ENCODE assay signal across 8 mouse cellular contexts in genomic region chr3:145885851-145886464, GRCm38 (mm10). TPM values are rescaled to one million over a fixed set of nuclear protein-coding genes. Genes with fewer than 3 reads are reported as not detected.
DNase-seq lines count a peak whose midpoint lies in the region; ATAC-seq and TF ChIP-seq lines count a peak whose summit lies in the region.

No protein-coding gene starts in this region.

- no peak overlapping the region for H3K4me3 ChIP-seq in intestine, embryonic 14.5 days (ENCODE audit: low read depth, low read length)
- H3K4me3 ChIP-seq in intestine, postnatal 0 days (ENCODE audit: low read depth, low read length), result no peak overlapping the region
- no peak overlapping the region for H3K4me3 ChIP-seq in forebrain, postnatal 0 days (ENCODE audit: low read depth, low read length)
- no peak overlapping the region for H3K4me3 ChIP-seq in kidney, embryonic 16.5 days (ENCODE audit: low read length)

- no peak for TF ChIP-seq CTCF in intestine, postnatal 0 days (IDR thresholded peaks at IDR 0.05; ENCODE audit: low read depth)
- TF ChIP-seq CTCF in forebrain, postnatal 0 days (IDR thresholded peaks at IDR 0.05; ENCODE audit: low read depth), result no peak

- H3K36me3 ChIP-seq in intestine, embryonic 14.5 days (ENCODE audit: control insufficient read depth, insufficient read depth, low read length), result no peaks in the 10 kb centered on the region
- H3K36me3 ChIP-seq in intestine, postnatal 0 days (ENCODE audit: control insufficient read depth, insufficient read depth), result no peaks in the 10 kb centered on the region
- H3K36me3 ChIP-seq in forebrain, postnatal 0 days (ENCODE audit: insufficient read depth), result no peaks in the 10 kb centered on the region
- peaks cover 6% of the 10 kb centered on the region for H3K36me3 ChIP-seq in kidney, embryonic 16.5 days (ENCODE audit: insufficient read depth, low read length)

- peak; percentile 40; the same call in 1 of the 2 replicates for ATAC-seq in intestine, embryonic 14.5 days (replicated peaks; ENCODE audit: low FRiP score, low TSS enrichment, low read depth)
- no peak for ATAC-seq in intestine, postnatal 0 days
- no peak for ATAC-seq in forebrain, postnatal 0 days
- ATAC-seq in kidney, embryonic 16.5 days (ENCODE audit: low FRiP score, low TSS enrichment), result peak; percentile 67

- peaks cover 12% of the 10 kb centered on the region for H3K4me1 ChIP-seq in intestine, embryonic 14.5 days (replicated peaks; ENCODE audit: control insufficient read depth, insufficient read depth, low read length)
- no peaks in the 10 kb centered on the region for H3K4me1 ChIP-seq in intestine, postnatal 0 days (replicated peaks; ENCODE audit: control insufficient read depth, insufficient read depth, low read length)
- H3K4me1 ChIP-seq in forebrain, postnatal 0 days (ENCODE audit: insufficient read depth), result no peaks in the 10 kb centered on the region; the same call in 1 of the 2 replicates
- peaks cover 14% of the 10 kb centered on the region for H3K4me1 ChIP-seq in kidney, embryonic 16.5 days (ENCODE audit: insufficient read depth, low read length)

- peak overlapping the region; percentile 70 for H3K27ac ChIP-seq in intestine, embryonic 14.5 days (ENCODE audit: low read depth)
- no peak overlapping the region for H3K27ac ChIP-seq in intestine, postnatal 0 days (ENCODE audit: low read depth, low read length)
- H3K27ac ChIP-seq in forebrain, postnatal 0 days (ENCODE audit: low read depth, low read length), result peak overlapping the region; percentile 59
- peak overlapping the region; percentile 80 for H3K27ac ChIP-seq in kidney, embryonic 16.5 days (ENCODE audit: low read length)

- H3K9ac ChIP-seq in intestine, embryonic 14.5 days (ENCODE audit: low read length), result no peak overlapping the region
- no peak overlapping the region for H3K9ac ChIP-seq in intestine, postnatal 0 days (ENCODE audit: low read depth, low read length)
- H3K9ac ChIP-seq in forebrain, postnatal 0 days, result no peak overlapping the region
- H3K9ac ChIP-seq in kidney, embryonic 16.5 days (replicated peaks; ENCODE audit: low read length), result no peak overlapping the region

- WGBS in intestine, embryonic 14.5 days, result 26% methylated on average over 5 of the region's 5 CpGs
- WGBS in intestine, postnatal 0 days, result 45% methylated on average over 5 of the region's 5 CpGs
- 45% methylated on average over 5 of the region's 5 CpGs for WGBS in forebrain, postnatal 0 days
- WGBS in kidney, embryonic 16.5 days, result 40% methylated on average over 5 of the region's 5 CpGs

- H3K9me3 ChIP-seq in intestine, embryonic 14.5 days (ENCODE audit: control insufficient read depth, low read length), result no peaks in the 10 kb centered on the region
- no peaks in the 10 kb centered on the region for H3K9me3 ChIP-seq in intestine, postnatal 0 days (ENCODE audit: control insufficient read depth)
- no peaks in the 10 kb centered on the region for H3K9me3 ChIP-seq in forebrain, postnatal 0 days (ENCODE audit: low read length)
- no peaks in the 10 kb centered on the region for H3K9me3 ChIP-seq in kidney, embryonic 16.5 days (ENCODE audit: low read length)

- no peak overlapping the region for H3K4me2 ChIP-seq in intestine, embryonic 14.5 days (ENCODE audit: low read length)
- no peak overlapping the region for H3K4me2 ChIP-seq in intestine, postnatal 0 days (replicated peaks; ENCODE audit: low read depth)
- H3K4me2 ChIP-seq in forebrain, postnatal 0 days (ENCODE audit: low read depth), result no peak overlapping the region
- H3K4me2 ChIP-seq in kidney, embryonic 16.5 days (replicated peaks; ENCODE audit: low read depth, low read length), result no peak overlapping the region

- H3K27me3 ChIP-seq in intestine, embryonic 14.5 days (replicated peaks; ENCODE audit: control insufficient read depth, insufficient read depth, low read length), result no peaks in the 10 kb centered on the region
- H3K27me3 ChIP-seq in intestine, postnatal 0 days (replicated peaks; ENCODE audit: control insufficient read depth, insufficient read depth, low read length), result no peaks in the 10 kb centered on the region
- no peaks in the 10 kb centered on the region for H3K27me3 ChIP-seq in forebrain, postnatal 0 days (ENCODE audit: insufficient read depth, low read length)
- H3K27me3 ChIP-seq in kidney, embryonic 16.5 days (ENCODE audit: insufficient read depth, low read length), result no peaks in the 10 kb centered on the region

- no peak for DNase-seq in intestine, embryonic 14.5 days (ENCODE audit: low spot score)
- no peak for DNase-seq in forebrain, postnatal 0 days
- peak; percentile 64 for DNase-seq in skeletal muscle tissue, adult 2 months (ENCODE audit: low read depth, low spot score)
- no peak for DNase-seq in layer of hippocampus, adult 8-10 months (ENCODE audit: low spot score in 2 of 2)
- no peak for DNase-seq in right cerebral cortex, adult 18-20 months
- DNase-seq in adrenal gland, adult 18-20 months (ENCODE audit: low spot score in 2 of 2), result no peak

RNA-seq across cellular contexts. Expression of gene Bcl10, which starts 36.6 kb away (rescaled TPM):
- polyA plus RNA-seq in intestine, embryonic 14.5 days (2014; fragmentation: Nextera tagmentation; extraction: Ambion mirVana), result 52.9 and 53.5 TPM in 2 replicates
- polyA plus RNA-seq in intestine, postnatal 0 days (2015; fragmentation: Nextera tagmentation; extraction: Ambion mirVana), result 39.1 and 40.3 TPM in 2 replicates
- 30.5 and 33.2 TPM in 2 replicates for total RNA-seq in forebrain, postnatal 0 days (2014; rRNA removed)
- polyA plus RNA-seq in forebrain, postnatal 0 days (2015; fragmentation: Nextera tagmentation; extraction: Ambion mirVana), result 34.4 and 38.1 TPM in 2 replicates
- 53.5 and 56.2 TPM in 2 replicates for polyA plus RNA-seq in kidney, embryonic 16.5 days (2015; fragmentation: Nextera tagmentation; extraction: Ambion mirVana)
- total RNA-seq in layer of hippocampus, adult 8-10 months (2022), result 10 to 100 TPM; 10.6 to 16.1 (median 14.2) TPM
- total RNA-seq in adrenal gland, adult 18-20 months (2021), result 10 to 100 TPM; 22.3 to 24.9 TPM

RNA-seq across cellular contexts. Expression of gene 2410004B18Rik, which starts 51.9 kb away (rescaled TPM):
- 46.2 and 50.7 TPM in 2 replicates for polyA plus RNA-seq in intestine, embryonic 14.5 days (2014; fragmentation: Nextera tagmentation; extraction: Ambion mirVana)
- 38.7 and 38.9 TPM in 2 replicates for polyA plus RNA-seq in intestine, postnatal 0 days (2015; fragmentation: Nextera tagmentation; extraction: Ambion mirVana)
- total RNA-seq in forebrain, postnatal 0 days (2014; rRNA removed), result 57.5 and 71.2 TPM in 2 replicates
- polyA plus RNA-seq in forebrain, postnatal 0 days (2015; fragmentation: Nextera tagmentation; extraction: Ambion mirVana), result 96.4 and 97.3 TPM in 2 replicates
- 46.0 and 51.9 TPM in 2 replicates for polyA plus RNA-seq in kidney, embryonic 16.5 days (2015; fragmentation: Nextera tagmentation; extraction: Ambion mirVana)
- total RNA-seq in layer of hippocampus, adult 8-10 months (2022), result 10 to 100 TPM; 31.8 to 38.5 (median 33.2) TPM
- total RNA-seq in adrenal gland, adult 18-20 months (2021), result 10 to 100 TPM; 21.2 to 23.1 TPM

Comparison
In these comparisons a context has a peak if more than half of its experiments do, and no peak if none do; other contexts are left out.
1. ATAC-seq: peak in intestine, embryonic 14.5 days (single experiment) and kidney, embryonic 16.5 days (single experiment); none in intestine, postnatal 0 days (single experiment) and forebrain, postnatal 0 days (single experiment).